In the genomic region with DNA sequence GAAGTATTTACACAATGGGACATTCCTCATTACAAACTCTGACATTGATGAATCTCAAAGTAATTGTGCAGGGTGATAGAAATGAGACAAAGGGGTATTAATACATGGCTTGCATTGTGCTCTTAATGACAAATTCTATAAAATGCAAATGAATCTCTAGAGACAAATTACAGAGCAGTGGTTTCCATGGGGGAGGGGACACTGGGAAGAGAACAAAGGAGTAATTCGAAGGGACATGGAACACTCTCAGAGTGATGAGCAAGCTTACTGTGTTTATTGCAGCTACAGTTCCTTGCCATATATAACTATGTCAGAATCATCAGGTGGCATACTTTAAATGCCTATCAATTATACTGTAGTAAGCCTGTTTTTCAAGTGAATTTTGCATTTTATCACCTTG, we compare ENCODE assay signal across 29 mouse cellular contexts.
DNase-seq lines count a peak whose midpoint lies in the region; ATAC-seq lines count a peak whose summit lies in the region.
"Had no signal": no experiment of that assay in that cellular context is flagged by ENCODE, and none has a peak within 500 bp of the region (broad histone marks: within the 10 kb centered on the region; RNA-seq: fewer than 3 reads in every experiment).

No protein-coding gene starts in this region.

- H3K4me3 ChIP-seq in hindbrain, embryonic 11.5 days (ENCODE audit: low read depth, low read length), result no peak overlapping the region
- H3K4me3 ChIP-seq in hindbrain, embryonic 13.5 days, result no peak overlapping the region
- H3K4me3 ChIP-seq in neural tube, embryonic 12.5 days, result no peak overlapping the region
- no peak overlapping the region for H3K4me3 ChIP-seq in neural tube, embryonic 14.5 days (ENCODE audit: low read depth, low read length)
- H3K4me3 ChIP-seq: embryonic facial prominence, embryonic 10.5 days; embryonic facial prominence, embryonic 15.5 days had no signal

- H3K9me3 ChIP-seq in hindbrain, embryonic 11.5 days (ENCODE audit: control insufficient read depth, low read length), result no peaks in the 10 kb centered on the region
- H3K9me3 ChIP-seq in hindbrain, embryonic 13.5 days, result no peaks in the 10 kb centered on the region
- no peaks in the 10 kb centered on the region for H3K9me3 ChIP-seq in neural tube, embryonic 12.5 days
- H3K9me3 ChIP-seq in neural tube, embryonic 14.5 days (ENCODE audit: control insufficient read depth, low read length), result no peaks in the 10 kb centered on the region
- H3K9me3 ChIP-seq: embryonic facial prominence, embryonic 10.5 days; embryonic facial prominence, embryonic 15.5 days had no signal

- no peak overlapping the region for H3K27ac ChIP-seq in hindbrain, embryonic 11.5 days (ENCODE audit: low read depth, low read length)
- H3K27ac ChIP-seq in hindbrain, embryonic 13.5 days, result no peak overlapping the region
- no peak overlapping the region for H3K27ac ChIP-seq in neural tube, embryonic 12.5 days
- no peak overlapping the region for H3K27ac ChIP-seq in neural tube, embryonic 14.5 days (ENCODE audit: low read depth, low read length)
- H3K27ac ChIP-seq: embryonic facial prominence, embryonic 10.5 days; embryonic facial prominence, embryonic 15.5 days; liver, embryonic 14.5 days; macrophage had no signal

- ATAC-seq in hindbrain, embryonic 11.5 days (ENCODE audit: low FRiP score), result peak; percentile 43; the same call in 1 of the 2 replicates
- no peak for ATAC-seq in hindbrain, embryonic 13.5 days (ENCODE audit: low FRiP score)
- peak; percentile 29; the same call in 1 of the 2 replicates for ATAC-seq in neural tube, embryonic 12.5 days (ENCODE audit: low FRiP score, low read depth)
- ATAC-seq in neural tube, embryonic 14.5 days (ENCODE audit: low read depth), result peak; percentile 65; the same call in 1 of the 2 replicates
- ATAC-seq: CD4-positive, CD25-positive, alpha-beta regulatory T cell, adult 4 months; intestine, postnatal 0 days; midbrain, embryonic 16.5 days had no signal

- WGBS in hindbrain, embryonic 11.5 days, result 50% methylated on average over 1 of the region's 1 CpGs
- 17% methylated on average over 1 of the region's 1 CpGs for WGBS in hindbrain, embryonic 13.5 days
- WGBS in neural tube, embryonic 12.5 days, result 8% methylated on average over 1 of the region's 1 CpGs
- WGBS in neural tube, embryonic 14.5 days, result 0% methylated on average over 1 of the region's 1 CpGs

- peak; percentile 45 for DNase-seq in hindbrain, embryonic 11.5 days (ENCODE audit: low spot score)
- no peak for DNase-seq in neural tube, embryonic 10.5 days (ENCODE audit: extremely low spot score, low spot score)
- no peak for DNase-seq in testis, postnatal 10 days (ENCODE audit: low spot score)
- no peak for DNase-seq in gastrocnemius, adult 18-20 months (ENCODE audit: low spot score)
- DNase-seq: adrenal gland, adult 2 months; adrenal gland, postnatal 36 days; cerebellum, adult 8-10 months; cerebellum, postnatal 25 days; gastrocnemius, postnatal 36 days; heart, adult 18-20 months; heart, postnatal 4 days; kidney, adult 9 months; kidney, postnatal 10 days; layer of hippocampus, postnatal 36 days; liver; lung, adult 2 months; lung, postnatal 10 days; thymus, postnatal 4 days had no signal

- H3K36me3 ChIP-seq in hindbrain, embryonic 11.5 days (ENCODE audit: control insufficient read depth, insufficient read depth, low read length), result no peaks in the 10 kb centered on the region
- no peaks in the 10 kb centered on the region for H3K36me3 ChIP-seq in hindbrain, embryonic 13.5 days
- H3K36me3 ChIP-seq in neural tube, embryonic 12.5 days, result no peaks in the 10 kb centered on the region
- H3K36me3 ChIP-seq in neural tube, embryonic 14.5 days (ENCODE audit: control insufficient read depth, insufficient read depth, low read length), result no peaks in the 10 kb centered on the region
- H3K36me3 ChIP-seq: embryonic facial prominence, embryonic 10.5 days; embryonic facial prominence, embryonic 15.5 days had no signal

- no peak overlapping the region for H3K4me2 ChIP-seq in hindbrain, embryonic 11.5 days (replicated peaks; ENCODE audit: low read depth, low read length)
- H3K4me2 ChIP-seq in hindbrain, embryonic 13.5 days, result no peak overlapping the region
- no peak overlapping the region for H3K4me2 ChIP-seq in neural tube, embryonic 12.5 days (replicated peaks)
- no peak overlapping the region for H3K4me2 ChIP-seq in neural tube, embryonic 14.5 days (ENCODE audit: low read depth, low read length)
- H3K4me2 ChIP-seq: embryonic facial prominence, embryonic 15.5 days; heart, embryonic 11.5 days had no signal

- H3K4me1 ChIP-seq in hindbrain, embryonic 11.5 days (replicated peaks; ENCODE audit: control insufficient read depth, insufficient read depth, low read length), result no peaks in the 10 kb centered on the region
- H3K4me1 ChIP-seq in hindbrain, embryonic 13.5 days (replicated peaks), result no peaks in the 10 kb centered on the region
- no peaks in the 10 kb centered on the region for H3K4me1 ChIP-seq in neural tube, embryonic 12.5 days
- H3K4me1 ChIP-seq in neural tube, embryonic 14.5 days (ENCODE audit: control insufficient read depth, insufficient read depth, low read length), result no peaks in the 10 kb centered on the region
- H3K4me1 ChIP-seq: embryonic facial prominence, embryonic 10.5 days; embryonic facial prominence, embryonic 15.5 days had no signal

- no peaks in the 10 kb centered on the region for H3K27me3 ChIP-seq in hindbrain, embryonic 11.5 days (ENCODE audit: control insufficient read depth, insufficient read depth, low read length)
- no peaks in the 10 kb centered on the region for H3K27me3 ChIP-seq in hindbrain, embryonic 13.5 days
- no peaks in the 10 kb centered on the region for H3K27me3 ChIP-seq in neural tube, embryonic 12.5 days (replicated peaks)
- no peaks in the 10 kb centered on the region for H3K27me3 ChIP-seq in neural tube, embryonic 14.5 days (ENCODE audit: control insufficient read depth, insufficient read depth, low read length)
- H3K27me3 ChIP-seq: embryonic facial prominence, embryonic 15.5 days had no signal

- H3K9ac ChIP-seq in hindbrain, embryonic 11.5 days (ENCODE audit: low read depth, low read length), result no peak overlapping the region
- no peak overlapping the region for H3K9ac ChIP-seq in hindbrain, embryonic 13.5 days
- no peak overlapping the region for H3K9ac ChIP-seq in neural tube, embryonic 12.5 days
- H3K9ac ChIP-seq in neural tube, embryonic 14.5 days (replicated peaks; ENCODE audit: low read depth, low read length), result no peak overlapping the region
- H3K9ac ChIP-seq: embryonic facial prominence, embryonic 15.5 days; liver, embryonic 14.5 days had no signal
